Mouse (Mus musculus) embryonic facial prominence, embryonic 15.5 days (tissue): ENCODE data around the gene Sorbs1. TPM values are rescaled to one million over a fixed set of nuclear protein-coding genes. Genes with fewer than 3 reads are reported as not detected.

Experiments used
- ATAC-seq: fragments of 200-750 bp; cut with Nextera tagmentation; 2 replicates; pipeline ENCODE4 v1.8.0; 2017; ENCODE audit warnings: low read depth, moderate TSS enrichment; ENCODE audit not compliant: insufficient number of reproducible peaks, low FRiP score, low TSS enrichment
- H3K27ac ChIP-seq: fragments of 300-500 bp; sonication (generic); replicated peaks from 2 replicates; pipeline ENCODE4 v1.5.1; 2015; ENCODE audit warnings: mild to moderate bottlenecking, inconsistent platforms
- H3K27me3 ChIP-seq: fragments of 300-500 bp; sonication (generic); 2 replicates; pipeline ENCODE4 v1.6.1; 2015; ENCODE audit warnings: inconsistent platforms
- H3K36me3 ChIP-seq: fragments of 300-500 bp; sonication (generic); 2 replicates; pipeline ENCODE4 v1.6.1; 2015; ENCODE audit warnings: mild to moderate bottlenecking, inconsistent platforms
- H3K4me1 ChIP-seq: fragments of 300-500 bp; sonication (generic); 2 replicates; pipeline ENCODE4 v1.6.1; 2015; ENCODE audit warnings: inconsistent platforms
- H3K4me2 ChIP-seq: fragments of 300-500 bp; sonication (generic); replicated peaks from 2 replicates; pipeline ENCODE4 v1.6.1; 2015; ENCODE audit warnings: mild to moderate bottlenecking, inconsistent platforms
- H3K4me3 ChIP-seq: fragments of 300-500 bp; sonication (generic); replicated peaks from 2 replicates; pipeline ENCODE4 v1.5.1; 2015; ENCODE audit warnings: mild to moderate bottlenecking, inconsistent platforms
- H3K9ac ChIP-seq: fragments of 300-500 bp; sonication (generic); 2 replicates; pipeline ENCODE4 v1.6.1; 2015; ENCODE audit warnings: inconsistent platforms
- H3K9me3 ChIP-seq: fragments of 300-500 bp; sonication (generic); replicated peaks from 2 replicates; pipeline ENCODE4 v1.6.1; 2016; ENCODE audit warnings: inconsistent platforms
- whole genome bisulfite sequencing: fragments of 180-500 bp; shearing (Covaris S2); methylation state at CpG from one replicate; pipeline ENCODE4 v1.1.7; 2015; 5-methylcytosine and 5-hydroxymethylcytosine counted together
- polyA plus RNA-seq: library from polyadenylated mRNA; unstranded; fragments of >200 nt; fragmentation: Nextera tagmentation; extraction: Ambion mirVana; gene quantifications from 2 replicates; pipeline ENCODE4 v1.2.1, GENCODE M21; 2015

Sorbs1 gene
- polyA plus RNA-seq, 1 experiment from 2014 or later, result 55.6 TPM

- no peak overlapping the region for H3K9ac ChIP-seq
- no peak overlapping the region for H3K4me3 ChIP-seq
- 80% methylated on average over 2 of the region's 2 CpGs for WGBS
- no peak overlapping the region for H3K4me2 ChIP-seq
- no peaks in the 10 kb centered on the region for H3K27me3 ChIP-seq
- ATAC-seq, result no peak
- no peaks in the 10 kb centered on the region for H3K36me3 ChIP-seq
- H3K4me1 ChIP-seq, result peaks cover 10% of the 10 kb centered on the region
- no peaks in the 10 kb centered on the region for H3K9me3 ChIP-seq
- H3K27ac ChIP-seq, result no peak overlapping the region
These were observed 215.0 kb downstream of the Sorbs1 start for GRCm38 (mm10) chr19:40298574-40298973.

DNA sequence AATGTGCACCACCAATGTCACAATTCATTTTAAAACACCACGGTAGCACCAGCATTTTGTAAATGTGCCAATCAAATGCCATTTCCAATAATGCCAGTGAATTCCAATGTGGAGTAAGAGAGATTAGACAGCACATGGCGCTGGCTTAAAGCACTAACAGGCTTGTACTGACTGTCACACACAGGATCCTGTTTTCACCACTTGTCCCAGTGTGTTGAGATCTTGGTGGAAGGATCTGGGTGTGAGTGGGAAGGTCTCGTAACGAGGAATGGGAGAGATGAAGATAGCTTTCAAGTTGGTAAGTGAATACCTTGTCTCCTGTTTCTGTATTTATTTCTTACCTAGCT, 215.8 kb downstream of the Sorbs1 start:
- H3K4me2 ChIP-seq, result no peak overlapping the region
- H3K27ac ChIP-seq, result no peak overlapping the region
- 0 out of 2 replicates have a peak, but pooled peaks cover 3% of the 10 kb centered on the region for H3K4me1 ChIP-seq
- H3K4me3 ChIP-seq, result no peak overlapping the region
- no peaks in the 10 kb centered on the region for H3K27me3 ChIP-seq
- no peak for ATAC-seq
- H3K36me3 ChIP-seq, result no peaks in the 10 kb centered on the region
- 56% methylated on average over 4 of the region's 4 CpGs for WGBS
- H3K9me3 ChIP-seq, result no peaks in the 10 kb centered on the region
- no peak overlapping the region for H3K9ac ChIP-seq

DNA sequence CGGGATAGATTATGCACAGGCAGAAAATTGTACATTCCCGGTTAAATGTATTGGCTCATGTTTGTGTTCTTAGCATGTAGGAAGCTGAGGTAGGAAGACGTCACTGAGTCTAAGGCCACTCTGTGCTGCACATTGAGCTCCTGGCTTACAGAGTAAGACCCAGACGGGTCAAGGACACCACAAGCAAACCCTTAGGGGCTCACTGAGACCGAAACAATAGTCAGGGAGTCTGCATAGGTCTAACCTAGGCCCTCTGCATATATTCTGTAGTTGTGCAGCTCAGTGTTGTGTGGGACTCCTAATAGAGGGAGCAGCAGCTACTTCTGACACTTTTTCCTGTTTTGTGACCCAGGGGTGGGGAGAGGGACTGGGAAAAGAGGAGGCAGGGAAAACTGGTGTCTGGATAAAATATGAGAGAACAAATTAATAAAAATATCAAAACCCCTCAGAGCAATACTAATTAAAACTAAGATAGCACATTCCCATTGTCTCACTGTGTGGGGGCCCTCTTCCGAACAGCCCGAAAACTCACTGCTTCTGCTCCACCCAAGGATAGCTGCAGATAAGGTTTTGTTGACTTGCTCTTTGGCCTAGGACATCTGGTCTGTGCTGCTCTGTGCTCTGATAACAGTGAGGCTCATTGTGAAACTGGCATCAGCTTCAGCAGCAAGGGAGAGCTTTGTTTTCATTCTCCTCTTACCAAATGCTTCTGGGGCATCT, 216.3 kb downstream of the Sorbs1 start:
- H3K9me3 ChIP-seq, result no peaks in the 10 kb centered on the region
- no peak for ATAC-seq
- no peak overlapping the region for H3K27ac ChIP-seq
- no peak overlapping the region for H3K4me2 ChIP-seq
- 61% methylated on average over 7 of the region's 7 CpGs for WGBS
- no peak overlapping the region for H3K9ac ChIP-seq
- H3K27me3 ChIP-seq, result no peaks in the 10 kb centered on the region
- H3K4me1 ChIP-seq, result 0 out of 2 replicates have a peak, but pooled peaks cover 3% of the 10 kb centered on the region
- no peak overlapping the region for H3K4me3 ChIP-seq
- no peaks in the 10 kb centered on the region for H3K36me3 ChIP-seq

- H3K9me3 ChIP-seq, result no peaks in the 10 kb centered on the region
- no peak overlapping the region for H3K27ac ChIP-seq
- 71% methylated on average over 1 of the region's 1 CpGs for WGBS
- H3K27me3 ChIP-seq, result no peaks in the 10 kb centered on the region
- H3K9ac ChIP-seq, result no peak overlapping the region
- H3K36me3 ChIP-seq, result no peaks in the 10 kb centered on the region
- H3K4me1 ChIP-seq, result 0 out of 2 replicates have a peak, but pooled peaks cover under 1% of the 10 kb centered on the region
- no peak for ATAC-seq
- no peak overlapping the region for H3K4me2 ChIP-seq
- no peak overlapping the region for H3K4me3 ChIP-seq
These were observed 219.3 kb downstream of the Sorbs1 start for GRCm38 (mm10) chr19:40294231-40294630.

DNA sequence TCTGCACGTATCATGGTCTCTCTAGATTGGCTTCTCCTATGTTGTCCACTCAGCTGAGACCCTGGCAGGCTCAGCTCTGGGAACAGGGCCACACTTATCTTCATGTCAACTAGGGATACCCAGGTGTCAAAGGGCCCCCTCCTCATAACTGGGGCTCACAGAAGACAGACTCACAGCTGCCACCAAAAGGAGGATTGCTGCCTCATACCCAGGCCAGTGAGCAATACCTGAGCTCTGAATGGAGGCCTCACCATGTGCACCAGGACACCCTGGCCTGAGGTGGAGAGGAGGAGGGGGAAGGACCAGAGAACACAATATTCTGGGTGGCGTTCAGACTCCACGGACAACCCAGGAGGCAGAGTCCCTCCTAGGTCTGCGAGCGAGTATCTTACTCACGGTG, 219.8 kb downstream of the Sorbs1 start:
- ATAC-seq, result no peak
- no peak overlapping the region for H3K4me3 ChIP-seq
- H3K27ac ChIP-seq, result no peak overlapping the region
- H3K27me3 ChIP-seq, result no peaks in the 10 kb centered on the region
- H3K9ac ChIP-seq, result no peak overlapping the region
- no peaks in the 10 kb centered on the region for H3K9me3 ChIP-seq
- no peaks in the 10 kb centered on the region for H3K36me3 ChIP-seq
- H3K4me1 ChIP-seq, result no peaks in the 10 kb centered on the region
- H3K4me2 ChIP-seq, result no peak overlapping the region
- 88% methylated on average over 6 of the region's 6 CpGs for WGBS

DNA sequence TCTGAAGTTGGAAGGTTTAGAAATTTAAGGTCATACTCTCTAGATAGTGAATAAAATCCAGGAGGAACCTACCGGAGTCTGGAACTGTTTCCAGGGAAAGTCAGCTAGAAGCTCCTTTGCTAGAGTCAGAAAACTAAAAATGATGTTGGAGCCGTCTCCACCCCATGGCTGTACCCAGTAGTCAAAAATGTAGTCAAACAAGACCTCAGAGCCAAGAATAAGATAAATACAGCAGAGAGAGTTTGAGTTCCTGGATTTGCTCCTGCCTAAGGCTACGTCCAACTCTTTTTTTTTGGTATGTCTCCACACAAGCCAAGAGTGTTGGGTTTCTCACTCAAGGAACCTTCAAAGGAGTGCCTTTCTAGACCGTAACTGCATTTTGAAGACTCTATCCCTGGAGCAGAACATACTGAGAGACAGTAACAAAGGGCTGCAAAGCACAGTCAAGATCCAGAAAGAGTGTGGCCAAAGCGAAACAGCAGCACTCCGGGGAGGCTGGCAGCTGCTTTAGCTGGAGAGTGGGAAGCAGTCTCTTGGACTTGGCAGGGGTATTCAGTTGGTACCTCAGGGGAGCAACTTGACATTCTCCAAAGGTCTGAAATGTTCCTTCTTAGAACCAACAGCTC, 223.4 kb downstream of the Sorbs1 start:
- Histone ChIP-seq H3K9ac (no peak overlapping the region), H3K4me3 (no peak overlapping the region), H3K9me3 (no peaks in the 10 kb centered on the region), H3K36me3 (no peaks in the 10 kb centered on the region), H3K4me2 (no peak overlapping the region), H3K27ac (peak overlapping the region; percentile 60; the same call in 1 of the 2 replicates), H3K27me3 (no peaks in the 10 kb centered on the region), H3K4me1 (no peaks in the 10 kb centered on the region)
- no peak for ATAC-seq
- WGBS, result 53% methylated on average over 6 of the region's 6 CpGs

DNA sequence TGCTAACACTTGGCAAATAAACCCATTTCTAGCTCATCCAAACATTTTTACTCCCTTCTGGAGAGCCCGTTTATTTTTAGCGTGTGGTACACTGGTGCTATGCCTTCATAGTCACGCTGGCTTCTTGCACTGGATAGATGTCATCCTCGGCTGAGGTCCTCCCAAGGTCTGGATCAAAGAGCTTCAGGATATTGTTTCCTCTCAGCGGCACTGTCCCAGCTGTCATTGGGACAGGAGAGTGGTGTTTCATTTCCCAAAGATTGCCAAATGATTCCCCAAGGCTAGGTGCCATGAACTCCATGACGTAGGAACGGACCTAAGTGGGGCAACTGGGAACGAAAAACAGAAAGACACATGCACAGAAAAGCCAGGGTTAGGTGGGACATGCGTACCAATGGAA, 225.2 kb downstream of the Sorbs1 start:
- H3K4me1 ChIP-seq, result no peaks in the 10 kb centered on the region
- H3K27ac ChIP-seq, result no peak overlapping the region
- H3K36me3 ChIP-seq, result no peaks in the 10 kb centered on the region
- no peak overlapping the region for H3K9ac ChIP-seq
- WGBS, result 85% methylated on average over 9 of the region's 9 CpGs
- no peak overlapping the region for H3K4me2 ChIP-seq
- no peak overlapping the region for H3K4me3 ChIP-seq
- no peaks in the 10 kb centered on the region for H3K9me3 ChIP-seq
- no peak for ATAC-seq
- H3K27me3 ChIP-seq, result no peaks in the 10 kb centered on the region

GRCm38 (mm10) chr19:40284704-40285103, 228.9 kb downstream of the Sorbs1 start:
- 86% methylated on average over 2 of the region's 2 CpGs for WGBS
- ATAC-seq, result no peak

GRCm38 (mm10) chr19:40283415-40283814, 230.2 kb downstream of the Sorbs1 start:
- Histone ChIP-seq H3K36me3 (no peaks in the 10 kb centered on the region), H3K4me1 (no peaks in the 10 kb centered on the region), H3K9ac (no peak overlapping the region), H3K27ac (no peak overlapping the region), H3K4me2 (no peak overlapping the region), H3K27me3 (no peaks in the 10 kb centered on the region), H3K9me3 (no peaks in the 10 kb centered on the region), H3K4me3 (no peak overlapping the region)
- no peak for ATAC-seq
- 59% methylated on average over 2 of the region's 2 CpGs for WGBS

More at GRCm38 (mm10) chr19:40284704-40285103, 228.9 kb downstream of the Sorbs1 start:
- Histone ChIP-seq H3K27ac (no peak overlapping the region), H3K9me3 (no peaks in the 10 kb centered on the region), H3K4me2 (no peak overlapping the region), H3K4me3 (no peak overlapping the region), H3K36me3 (no peaks in the 10 kb centered on the region), H3K4me1 (no peaks in the 10 kb centered on the region), H3K27me3 (no peaks in the 10 kb centered on the region), H3K9ac (no peak overlapping the region)

DNA sequence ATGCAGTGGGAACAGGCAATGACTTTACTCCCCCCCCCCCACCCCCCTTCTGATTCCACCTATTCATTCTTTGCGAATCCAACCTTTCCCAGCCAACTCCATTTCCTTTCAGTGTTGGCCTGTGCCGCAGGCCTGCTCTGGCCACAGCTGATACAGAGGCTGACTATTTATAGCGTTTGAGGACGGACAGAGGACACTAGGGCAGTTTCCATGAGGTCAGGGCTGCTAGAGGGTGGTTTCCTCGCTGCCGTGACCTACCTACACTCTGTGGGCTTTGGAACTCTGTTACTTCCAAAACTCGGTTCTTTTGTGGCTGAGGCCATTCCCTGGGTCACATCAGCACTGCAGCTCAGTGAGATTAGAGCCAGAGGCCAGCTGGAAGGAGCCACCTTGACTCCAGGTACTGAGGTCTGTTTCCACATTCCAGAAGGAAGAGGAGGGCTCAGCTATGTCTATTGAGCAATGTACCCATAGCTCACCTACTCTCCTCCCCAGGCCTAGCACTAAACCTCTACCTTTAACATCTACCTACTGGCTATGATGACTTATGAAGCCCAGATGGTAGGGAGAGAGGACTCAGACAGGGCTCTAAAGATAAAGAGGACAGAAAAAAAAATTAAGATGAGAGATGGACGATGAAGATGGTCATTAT, 235.1 kb downstream of the Sorbs1 start:
- Histone ChIP-seq H3K36me3 (no peaks in the 10 kb centered on the region), H3K9me3 (no peaks in the 10 kb centered on the region), H3K9ac (no peak overlapping the region), H3K4me1 (no peaks in the 10 kb centered on the region), H3K4me2 (no peak overlapping the region), H3K27me3 (no peaks in the 10 kb centered on the region), H3K27ac (no peak overlapping the region), H3K4me3 (no peak overlapping the region)
- WGBS, result 84% methylated on average over 8 of the region's 8 CpGs
- ATAC-seq, result no peak

DNA sequence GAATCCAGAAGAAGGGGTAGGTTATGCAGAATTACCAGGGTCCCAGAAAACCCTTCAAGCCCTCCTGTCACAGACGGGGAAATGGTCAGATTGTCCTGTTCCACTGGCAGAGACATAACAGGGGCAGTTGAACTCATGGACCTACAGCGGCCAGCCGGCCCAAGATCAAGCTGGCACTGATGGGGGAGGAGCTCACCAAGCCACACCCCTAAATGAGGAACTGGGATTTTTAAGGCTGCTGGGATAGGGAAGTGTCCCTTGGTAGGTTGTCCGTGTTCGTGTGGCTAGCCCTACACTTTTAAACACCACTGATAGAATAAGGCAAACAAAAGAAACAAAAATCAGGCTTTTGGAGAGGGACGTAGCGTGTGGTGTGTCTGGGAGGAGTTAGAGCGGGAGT, 236.1 kb downstream of the Sorbs1 start:
- Histone ChIP-seq H3K4me3 (no peak overlapping the region), H3K4me1 (no peaks in the 10 kb centered on the region), H3K36me3 (no peaks in the 10 kb centered on the region), H3K27me3 (peaks cover 2% of the 10 kb centered on the region; the same call in 1 of the 2 replicates), H3K27ac (no peak overlapping the region), H3K9me3 (no peaks in the 10 kb centered on the region), H3K9ac (no peak overlapping the region), H3K4me2 (no peak overlapping the region)
- 0 out of 2 replicates have a peak, but pooled peaks have one; percentile 34 for ATAC-seq
- WGBS, result 93% methylated on average over 8 of the region's 8 CpGs
